Mouse (Mus musculus) megakaryocyte progenitor cell, adult 5-6 weeks (primary cell): ENCODE results near the gene Trmt13. TPM values are rescaled to one million over a fixed set of nuclear protein-coding genes. Genes with fewer than 3 reads are reported as not detected.
A peak's percentile ranks its signal among the peaks of the same experiment; 100 is the strongest.

Experiments
- ATAC-seq: replicated peaks from 2 replicates; pipeline ENCODE4 v1.8.0; 2016; ENCODE audit warnings: mild to moderate bottlenecking, moderate TSS enrichment, inconsistent platforms; ENCODE audit not compliant: poor library complexity
- total RNA-seq, 2 experiments: library from RNA; stranded (forward) in 1 of 2; stranded (reverse) in 1 of 2; fragments of 157-497, 149-512 nt in 1 of 2; fragments of 200-1000 nt in 1 of 2; gene quantifications; 2 replicates each; pipeline versions ENCODE4 v1.2.3 to v1.2.4; 2015 to 2017

The Trmt13 gene
- total RNA-seq, 2 experiments from 2014 or later: 28.3 to 40.3 TPM

DNA sequence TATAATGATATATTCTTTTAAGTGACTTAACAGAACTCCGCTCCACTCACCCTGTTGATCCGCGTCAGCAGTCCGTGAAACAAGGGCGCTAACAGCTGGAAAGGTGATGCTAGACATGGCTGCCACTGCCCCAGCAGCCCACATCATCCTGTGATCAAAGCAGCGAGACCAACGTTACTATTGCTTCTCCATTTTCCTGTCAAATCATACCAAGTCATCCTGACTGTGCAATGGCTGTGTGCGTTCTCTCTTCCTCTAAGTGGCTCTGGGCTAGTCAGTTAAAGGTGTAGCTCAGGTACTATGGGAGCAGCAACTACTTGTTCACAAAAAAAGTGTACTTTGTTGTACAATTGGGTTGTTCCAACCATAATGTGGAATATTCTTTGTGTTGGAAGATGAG lies 20.5 kb upstream of the Trmt13 start:
- ATAC-seq: peak; percentile 64

DNA sequence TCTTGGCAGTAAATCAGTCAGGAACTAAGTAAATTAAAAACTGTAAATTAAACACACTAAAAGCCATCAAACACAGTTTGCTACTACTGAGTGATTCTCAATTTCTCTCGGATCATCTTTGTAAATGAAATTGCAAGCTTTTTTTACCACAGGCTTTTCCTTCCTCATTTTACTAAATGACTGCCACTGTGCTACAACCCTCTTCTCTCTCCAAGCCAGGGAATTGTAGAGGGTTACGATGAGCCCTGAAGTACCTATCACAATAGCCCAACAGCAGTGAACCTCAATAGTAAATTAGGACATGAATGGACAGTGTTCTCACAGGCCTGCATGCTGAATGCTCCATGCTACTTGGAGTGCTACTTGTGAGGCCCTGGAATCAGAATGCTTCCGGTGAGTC lies 19.7 kb upstream of the Trmt13 start:
- peak; percentile 45 for ATAC-seq

GRCm38 (mm10) chr3:116632971-116633370 lies 18.6 kb upstream of the Trmt13 start:
- ATAC-seq: peak; percentile 68

DNA sequence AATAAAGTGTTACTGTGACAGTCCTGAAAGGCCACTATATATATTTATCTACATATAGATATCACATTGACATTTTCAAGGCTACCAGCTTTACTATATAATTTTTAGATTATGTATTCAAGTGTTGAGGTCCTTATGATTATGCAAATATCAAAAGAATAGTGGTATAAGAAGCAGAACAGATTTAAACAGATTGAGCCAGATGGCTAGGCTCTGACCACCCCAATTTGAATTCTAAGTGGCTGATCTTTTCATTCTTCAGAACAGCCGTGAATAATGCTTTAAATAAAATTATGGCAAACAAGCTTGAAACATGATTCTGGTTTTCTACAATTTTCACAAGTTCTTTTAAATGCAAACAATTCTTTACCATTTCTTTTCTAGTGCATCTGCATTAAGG lies 17.1 kb upstream of the Trmt13 start:
- no peak for ATAC-seq

DNA sequence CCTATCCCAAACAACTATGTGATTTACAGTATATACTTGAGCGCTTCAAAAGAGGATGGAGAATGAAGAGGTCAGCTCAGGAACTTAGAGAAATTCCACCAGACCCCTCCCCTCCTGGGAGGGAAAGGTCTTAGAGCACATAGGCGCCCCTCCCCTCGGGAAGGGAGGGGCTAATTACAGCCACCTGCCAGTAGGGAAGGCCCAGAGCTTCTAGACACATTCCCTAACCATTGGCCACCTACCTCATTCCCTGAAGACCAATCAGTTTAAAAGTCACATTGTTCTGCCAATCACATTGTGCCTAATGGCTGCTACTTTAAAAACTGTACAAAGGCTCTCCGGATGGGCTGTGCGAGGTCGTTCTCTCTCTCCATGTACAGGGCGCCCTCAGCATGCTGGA lies 8.3 kb upstream of the Trmt13 start:
- ATAC-seq: no peak

GRCm38 (mm10) chr3:116620636-116621370 lies 6.4 kb upstream of the Trmt13 start:
- ATAC-seq: peak; percentile 94

DNA sequence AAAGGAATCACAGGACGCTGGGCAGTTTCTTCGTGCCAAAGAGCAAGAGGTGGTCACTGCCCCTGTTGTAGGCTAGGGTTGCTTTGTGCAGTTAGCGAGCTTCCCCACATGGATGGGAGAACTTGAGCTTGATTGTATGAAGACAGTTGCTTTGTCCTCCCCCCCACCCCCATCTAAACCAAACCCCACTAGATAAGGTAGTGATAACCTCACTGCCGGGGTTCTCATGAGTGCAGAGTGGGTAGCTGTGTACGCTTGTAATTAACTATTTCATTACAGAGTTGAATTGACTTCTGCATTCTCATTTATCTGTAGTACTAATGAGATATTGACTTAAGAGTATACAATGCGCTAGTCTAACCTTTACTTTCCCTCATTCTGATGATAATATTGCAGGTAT lies 4.5 kb upstream of the Trmt13 start:
- ATAC-seq: peak; percentile 35

GRCm38 (mm10) chr3:116615318-116616068 lies 1.1 kb upstream of the Trmt13 start:
- peak; percentile 53 for ATAC-seq

GRCm38 (mm10) chr3:116604570-116604969 lies 9.8 kb downstream of the Trmt13 start:
- ATAC-seq: no peak

- ATAC-seq: no peak
These were observed 12.6 kb downstream of the Trmt13 start for GRCm38 (mm10) chr3:116601781-116602180.

DNA sequence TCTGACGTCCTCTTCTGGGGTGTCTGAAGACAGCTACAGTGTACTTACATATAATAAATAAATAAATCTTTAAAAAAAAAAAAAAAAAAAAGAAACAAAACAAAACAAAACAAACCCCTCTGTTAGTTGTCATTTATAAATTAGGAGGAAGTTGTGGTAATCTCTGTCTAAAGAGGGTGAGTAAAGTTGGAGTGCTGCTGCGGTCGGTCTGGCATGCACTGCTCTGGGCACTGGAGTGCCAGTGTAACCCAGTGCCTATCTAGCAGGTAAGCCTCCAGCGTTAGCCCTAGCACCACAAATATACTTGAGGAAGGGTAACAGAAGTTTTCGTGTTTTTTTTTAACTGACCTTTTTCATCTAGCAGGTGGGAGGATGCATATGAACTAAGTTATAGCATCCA lies 13.4 kb downstream of the Trmt13 start:
- ATAC-seq: peak; percentile 87

- ATAC-seq: no peak
These were observed 14.7 kb downstream of the Trmt13 start for GRCm38 (mm10) chr3:116599705-116600104.

- no peak for ATAC-seq
These were observed 18.8 kb downstream of the Trmt13 start for GRCm38 (mm10) chr3:116595603-116595991.

DNA sequence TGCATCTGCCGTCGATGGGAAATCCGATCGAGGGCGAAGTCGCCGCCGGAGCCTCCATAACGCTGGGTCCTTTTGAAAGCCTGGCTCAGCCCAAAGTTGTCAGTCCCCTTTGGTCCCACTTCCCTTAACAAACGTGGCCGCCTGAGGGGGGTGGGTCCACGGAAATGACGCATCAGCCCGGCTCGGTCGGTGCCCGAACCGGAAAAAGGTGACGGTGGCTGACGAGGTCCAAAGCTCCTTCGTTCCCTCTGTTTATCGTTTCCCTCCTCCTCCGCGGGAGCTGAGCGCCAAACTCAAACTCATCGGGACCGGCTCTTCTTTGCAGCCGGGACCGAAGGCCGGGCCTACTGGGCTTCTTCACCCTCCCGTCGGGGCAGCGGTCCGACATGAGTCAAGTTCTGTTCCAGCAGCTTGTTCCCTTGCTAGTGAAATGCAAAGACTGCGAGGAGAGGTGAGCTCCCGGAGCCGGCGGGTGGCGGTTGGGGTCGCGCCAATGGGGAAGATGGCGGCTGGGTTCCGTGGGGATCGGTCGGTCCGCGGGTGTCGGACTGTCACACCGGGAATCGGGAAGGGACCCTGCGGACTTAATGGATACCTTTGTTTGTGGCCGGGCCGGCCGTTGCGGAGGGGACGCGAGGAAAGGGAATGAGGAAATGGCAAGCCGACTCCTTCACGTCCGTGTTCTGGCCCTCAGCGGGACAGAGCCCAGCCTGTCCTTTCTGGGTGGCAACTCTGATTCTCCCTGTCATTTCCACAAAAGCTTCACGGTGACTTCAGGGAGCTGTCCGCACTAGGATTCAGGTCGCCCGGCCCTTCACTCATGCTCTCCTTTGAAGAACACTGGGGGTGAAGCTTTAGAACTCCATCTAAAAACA lies 19.4 kb downstream of the Trmt13 start, which contains the start of gene Sass6:
Gene Sass6, plus strand, starts transcription at position 255 of the 875 bp plus-strand sequence.
- ATAC-seq: peak; percentile 96

DNA sequence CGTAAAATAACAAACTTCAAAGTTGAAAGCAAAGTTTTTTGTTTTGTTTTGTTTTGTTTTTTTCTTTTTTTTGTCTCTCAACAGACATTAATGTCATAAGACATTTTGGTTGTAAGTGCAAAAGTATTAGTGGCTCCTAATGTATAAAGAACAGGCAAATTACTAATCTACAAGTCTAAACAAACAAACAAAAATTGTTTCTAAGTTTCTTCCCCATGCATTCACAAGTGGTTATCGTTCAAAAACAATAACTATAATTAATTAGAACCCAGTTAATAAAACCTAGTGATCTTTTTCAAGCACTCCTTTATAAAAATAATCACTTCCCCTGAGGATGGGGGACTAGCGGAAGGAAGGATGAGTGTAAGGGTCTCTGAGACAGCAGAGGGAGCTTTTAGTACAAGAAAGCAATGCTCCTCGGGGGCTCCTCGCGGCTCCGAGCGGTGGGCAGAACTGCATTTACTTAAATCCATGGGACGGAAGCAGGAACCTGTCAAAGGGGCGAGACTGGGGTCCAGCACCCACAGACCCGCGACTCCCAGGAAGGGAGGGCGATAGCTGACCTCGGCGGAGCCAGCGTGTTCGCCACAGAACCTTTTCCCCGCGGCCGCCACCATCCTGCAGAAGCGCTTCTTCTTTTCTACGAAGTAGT lies 20.2 kb downstream of the Trmt13 start:
- peak; percentile 59 for ATAC-seq

DNA sequence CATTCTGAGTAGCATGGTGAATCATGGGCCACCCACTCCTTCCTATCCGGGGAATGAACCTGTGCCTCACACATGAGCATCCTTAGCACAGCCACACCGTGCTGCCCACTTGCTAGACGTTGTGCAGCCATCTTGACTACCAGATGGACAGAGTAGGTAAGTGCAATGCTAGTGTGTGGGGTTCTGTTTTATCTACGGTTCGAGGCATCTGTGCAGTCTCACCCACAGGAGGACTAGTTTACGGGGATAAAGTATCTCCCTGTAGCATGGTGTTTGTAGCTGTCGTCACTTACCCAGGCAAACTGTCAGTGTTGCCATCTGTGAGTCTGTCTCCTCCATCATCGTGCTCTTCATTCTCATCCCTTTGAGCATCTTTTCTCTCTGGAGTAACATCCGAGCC lies 32.2 kb downstream of the Trmt13 start:
- no peak for ATAC-seq

- ATAC-seq: no peak
These were observed 37.1 kb downstream of the Trmt13 start for GRCm38 (mm10) chr3:116577286-116577685.

GRCm38 (mm10) chr3:116570628-116571027 lies 43.8 kb downstream of the Trmt13 start:
- peak; percentile 86 for ATAC-seq

GRCm38 (mm10) chr3:116563095-116563492 lies 51.3 kb downstream of the Trmt13 start:
- ATAC-seq: peak; percentile 38

DNA sequence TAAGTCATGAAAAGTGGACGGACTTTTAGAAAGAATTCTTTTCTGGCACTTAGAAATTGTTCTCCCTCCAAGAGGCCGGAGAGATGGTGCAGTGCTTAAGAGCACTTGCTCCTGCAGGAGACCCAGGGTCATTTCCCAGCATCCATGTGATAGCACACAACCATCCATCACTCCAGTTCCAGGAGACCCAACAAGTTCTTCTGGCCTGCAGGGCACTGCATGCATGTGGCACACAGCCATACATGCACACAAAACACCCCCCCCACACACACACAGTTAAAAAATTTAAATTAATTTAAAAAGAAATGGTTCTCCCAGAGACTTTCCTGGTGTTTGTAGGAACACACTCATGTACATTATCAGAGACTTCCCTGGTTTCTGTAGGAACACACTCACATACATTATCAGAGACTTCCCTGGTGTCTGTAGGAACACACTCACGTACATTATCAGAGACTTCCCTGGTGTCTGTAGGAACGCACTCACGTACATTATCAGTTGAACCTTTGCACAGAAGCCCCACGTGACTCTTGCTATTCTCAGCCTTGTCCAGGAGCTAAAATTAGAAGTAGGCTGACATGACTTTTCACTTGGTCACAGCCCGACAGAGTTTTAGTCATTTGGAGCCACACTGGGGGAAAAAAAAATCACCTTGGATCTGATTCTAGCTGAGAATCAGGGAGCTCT lies 51.8 kb downstream of the Trmt13 start, which contains the start of gene Lrrc39:
Gene Lrrc39, plus strand, starts transcription at position 566 of the 687 bp plus-strand sequence.
- peak; percentile 99 for ATAC-seq
